Mouse (Mus musculus) cortical plate, adult 2 months (tissue): ENCODE data around the gene Usp54. TPM values are rescaled to one million over a fixed set of nuclear protein-coding genes. Genes with fewer than 3 reads are reported as not detected.
A peak's percentile ranks its signal among the peaks of the same experiment; 100 is the strongest.

Experiments used
- H3K27ac ChIP-seq: fragments of 200-500 bp; 2 replicates; pipeline ENCODE4 v1.5.1; 2012; ENCODE audit warnings: low read length, control low read depth, inconsistent platforms; ENCODE audit not compliant: insufficient read depth
- H3K4me1 ChIP-seq: fragments of 200-500 bp; 2 replicates; pipeline ENCODE4 v1.6.1; 2011; ENCODE audit warnings: low read length; ENCODE audit not compliant: control insufficient read depth, insufficient read depth
- H3K4me3 ChIP-seq: fragments of 200-500 bp; 2 replicates; pipeline ENCODE4 v1.5.1; 2011; ENCODE audit warnings: mild to moderate bottlenecking, low read length, control low read depth; ENCODE audit not compliant: insufficient read depth
- CTCF ChIP-seq: fragments of 200-500 bp; IDR thresholded peaks from 2 replicates; pipeline ENCODE4 v1.5.1; 2011; ENCODE audit warnings: mild to moderate bottlenecking, control low read depth, low read length; ENCODE audit not compliant: insufficient read depth; ENCODE audit errors: extremely low read depth
- POLR2A ChIP-seq: fragments of 200-500 bp; IDR thresholded peaks from 2 replicates; pipeline ENCODE4 v1.6.1; 2011; ENCODE audit warnings: mild to moderate bottlenecking, low read length, control low read depth; ENCODE audit not compliant: insufficient read depth; ENCODE audit errors: extremely low read depth
- polyA plus RNA-seq: library from polyadenylated mRNA; depleted of rRNA; stranded (reverse); fragments of >200 nt; gene quantifications from 2 replicates; pipeline ENCODE4 v1.2.3, GENCODE M21; 2012

Gene Usp54
- polyA plus RNA-seq, 1 experiment = 47.8 TPM

DNA sequence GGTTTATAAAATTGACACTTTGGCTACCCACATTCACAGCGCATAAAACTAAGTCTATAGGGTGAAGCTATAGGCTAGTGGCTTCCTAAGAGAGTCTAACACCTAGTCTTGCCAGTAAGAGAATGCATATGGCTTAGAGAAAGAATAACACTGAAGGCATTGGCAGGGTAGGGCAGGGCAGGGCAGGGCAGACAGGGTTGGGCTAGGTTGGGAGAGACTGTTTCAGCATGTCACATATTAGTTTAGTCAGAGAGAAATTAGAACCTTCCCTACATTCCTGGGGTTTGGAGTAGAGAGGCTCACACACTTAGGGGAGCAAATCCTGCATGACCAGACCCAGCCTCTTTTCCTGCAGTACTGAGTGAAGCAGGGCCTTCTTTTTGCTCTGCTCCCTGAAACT lies 26.6 kb upstream of the Usp54 start:
- H3K4me3 ChIP-seq = no peak overlapping the region
- no peaks in the 10 kb centered on the region for H3K4me1 ChIP-seq
- TF ChIP-seq POLR2A = no peak
- no peak for TF ChIP-seq CTCF
- no peak overlapping the region for H3K27ac ChIP-seq

DNA sequence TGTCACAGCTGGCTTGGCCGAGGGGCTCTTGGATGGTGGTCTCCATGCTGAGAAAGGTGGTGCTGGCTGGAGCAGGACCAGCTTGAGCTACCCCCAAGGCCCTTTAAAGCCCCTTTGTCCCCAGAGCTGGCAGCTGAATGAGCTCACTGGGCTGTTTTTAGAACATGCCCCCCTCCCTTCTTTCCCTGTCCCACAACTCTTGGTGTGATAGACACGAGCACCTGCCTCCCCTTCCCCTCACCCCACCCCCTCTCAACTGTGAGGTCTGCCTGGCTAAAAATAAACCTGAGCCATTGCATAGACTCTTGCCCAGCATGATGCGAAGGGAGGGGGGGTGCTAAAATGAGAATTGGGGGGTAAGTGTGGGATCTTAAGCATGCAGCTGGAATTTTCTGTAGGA lies 23.6 kb upstream of the Usp54 start:
- TF ChIP-seq CTCF (no peak), POLR2A (no peak)
- Histone ChIP-seq H3K4me1 (no peaks in the 10 kb centered on the region), H3K27ac (no peak overlapping the region), H3K4me3 (no peak overlapping the region)

DNA sequence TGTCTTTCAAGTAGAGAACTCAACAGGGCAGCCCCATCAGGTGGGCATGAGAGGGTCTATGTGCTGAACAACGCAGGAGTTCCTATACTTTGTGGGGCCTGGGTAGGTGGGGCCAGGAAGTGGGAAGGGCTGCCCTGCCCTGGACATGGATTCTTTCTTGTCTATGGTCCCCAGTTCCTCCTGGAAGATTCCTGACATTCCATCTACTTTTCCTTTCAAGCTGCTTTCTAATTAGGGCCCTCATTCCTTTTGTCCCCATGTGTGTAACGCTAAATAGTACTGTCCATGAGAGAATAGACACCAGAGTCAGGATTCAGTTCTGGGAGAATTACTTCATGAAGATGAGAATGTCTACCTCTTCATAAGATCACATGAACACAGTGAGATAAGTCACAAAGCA lies 22.7 kb upstream of the Usp54 start:
- Histone ChIP-seq H3K4me3 (no peak overlapping the region), H3K27ac (no peak overlapping the region), H3K4me1 (no peaks in the 10 kb centered on the region)
- TF ChIP-seq POLR2A = no peak

DNA sequence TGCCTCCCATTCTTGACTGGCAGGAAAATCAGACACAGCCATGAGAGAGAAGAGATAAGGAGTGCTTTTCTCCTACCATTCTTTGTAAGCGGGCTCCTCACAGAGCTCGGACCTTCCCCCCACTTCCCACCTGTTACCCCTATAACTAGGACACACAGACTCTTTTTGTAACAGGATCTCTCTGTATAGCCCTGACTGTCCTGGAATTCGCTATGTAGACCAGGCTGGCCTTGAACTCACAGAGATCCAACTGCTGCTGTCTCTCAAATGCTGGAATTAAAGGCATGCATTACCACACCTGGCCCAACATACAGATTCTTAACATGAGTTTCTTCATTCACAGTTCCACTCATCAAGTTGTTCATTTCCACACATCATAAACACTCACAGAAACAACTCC lies 21.9 kb upstream of the Usp54 start:
- Histone ChIP-seq H3K4me3 (no peak overlapping the region; the same call in 1 of the 2 replicates), H3K27ac (no peak overlapping the region), H3K4me1 (no peaks in the 10 kb centered on the region)
- TF ChIP-seq CTCF = no peak
- TF ChIP-seq POLR2A = no peak

DNA sequence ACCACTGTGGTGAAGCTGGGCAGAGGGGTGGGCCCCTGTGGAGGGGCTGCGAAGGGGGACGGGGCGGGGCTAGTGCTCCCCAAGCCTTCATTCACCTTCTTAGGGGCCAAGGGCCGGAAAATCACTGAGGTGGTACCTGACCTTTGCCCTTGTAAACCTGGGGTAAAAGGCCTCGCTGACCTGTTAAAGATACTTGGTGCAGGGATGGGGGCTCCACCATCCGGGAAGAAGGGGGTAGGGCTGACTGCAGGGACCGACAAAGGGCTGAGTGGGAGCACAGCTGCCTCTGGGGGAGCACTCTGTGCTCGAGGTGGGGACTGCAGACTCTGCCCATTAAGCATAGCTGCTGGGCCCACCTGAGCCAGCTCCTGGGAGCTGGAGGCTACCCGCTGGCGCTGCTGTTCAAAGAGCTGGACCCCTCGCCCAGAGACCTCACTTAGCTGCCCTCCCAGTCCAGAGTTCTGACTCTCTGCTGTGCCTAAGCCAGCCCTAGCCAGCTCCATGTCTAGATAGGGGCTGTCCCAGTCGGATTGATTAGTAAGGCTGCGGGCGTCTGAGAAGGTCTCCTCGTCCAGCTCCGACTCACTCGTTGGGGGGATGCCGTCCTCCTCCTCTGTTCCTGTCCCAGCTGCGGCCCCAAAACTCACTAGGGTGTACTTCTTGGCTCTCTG lies 20.9 kb upstream of the Usp54 start:
- Histone ChIP-seq H3K4me3 (peak overlapping the region; percentile 41), H3K27ac (no peak overlapping the region), H3K4me1 (no peaks in the 10 kb centered on the region)
- no peak for TF ChIP-seq POLR2A
- TF ChIP-seq CTCF = no peak

DNA sequence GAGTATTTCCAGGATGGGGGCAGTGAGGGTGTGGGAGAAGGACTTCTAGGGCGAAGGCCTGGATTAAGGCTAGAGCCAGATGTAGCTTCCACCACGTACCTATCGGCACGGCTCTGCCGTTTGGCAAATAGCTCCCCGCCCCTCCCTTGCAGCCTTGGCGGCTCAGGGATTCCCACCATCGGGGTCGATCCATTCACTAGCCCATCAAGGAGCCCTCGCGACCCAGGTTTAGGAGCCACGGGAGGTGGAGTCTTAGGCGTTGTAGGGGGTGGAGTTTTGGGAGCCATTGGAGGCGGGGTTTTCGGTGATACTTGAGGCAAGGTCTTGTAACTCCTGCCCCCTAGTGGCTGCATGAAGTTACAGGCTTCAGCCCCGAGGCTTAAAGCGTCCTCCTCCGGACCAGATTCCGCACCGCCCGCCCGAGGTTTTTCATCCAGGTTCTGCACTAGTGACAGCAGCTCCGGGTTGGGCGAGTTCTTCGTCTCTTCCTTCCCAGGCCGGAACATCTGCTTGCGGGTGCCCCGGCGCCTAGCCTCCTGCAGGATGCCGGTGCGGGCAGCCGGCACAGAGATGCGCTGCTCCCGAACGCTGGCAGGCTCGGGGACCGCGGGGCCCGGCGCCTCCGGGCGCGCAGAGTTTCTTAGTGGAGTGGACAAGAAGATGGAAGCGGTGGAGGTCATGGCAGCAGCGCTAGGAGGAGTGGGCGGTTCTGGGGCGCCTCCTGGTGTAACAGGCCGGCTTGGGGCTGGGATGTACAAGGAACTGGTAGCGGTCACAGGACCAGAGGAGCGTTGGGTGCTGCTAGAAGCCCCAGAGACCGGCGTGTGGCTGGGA lies 20.2 kb upstream of the Usp54 start:
- peak; percentile 81 for TF ChIP-seq CTCF
- peak; percentile 79 for TF ChIP-seq POLR2A
- peak overlapping the region; percentile 41 for H3K4me3 ChIP-seq
- no peaks in the 10 kb centered on the region for H3K4me1 ChIP-seq
- H3K27ac ChIP-seq = peak overlapping the region; percentile 58

DNA sequence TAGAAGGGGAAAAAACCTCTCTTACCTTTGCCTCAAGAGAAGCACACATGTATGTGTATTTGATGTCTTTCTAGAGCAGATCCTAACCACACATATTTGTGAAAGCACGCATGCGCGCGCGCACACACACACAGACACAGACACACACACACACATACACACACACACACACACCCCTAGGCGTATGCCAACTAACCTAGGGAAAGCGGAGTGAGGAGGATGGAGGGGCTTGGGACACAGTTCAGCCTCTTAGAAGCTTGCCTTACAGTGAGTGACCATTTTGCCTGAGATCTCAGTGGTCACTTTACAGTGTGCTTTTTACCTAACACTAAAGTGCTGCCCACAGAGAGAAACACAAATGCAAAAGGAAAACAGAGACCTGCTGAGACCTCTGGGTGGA lies 18.8 kb upstream of the Usp54 start:
- H3K4me1 ChIP-seq = no peaks in the 10 kb centered on the region
- no peak overlapping the region for H3K27ac ChIP-seq
- no peak overlapping the region for H3K4me3 ChIP-seq
- TF ChIP-seq CTCF = no peak
- TF ChIP-seq POLR2A = no peak

DNA sequence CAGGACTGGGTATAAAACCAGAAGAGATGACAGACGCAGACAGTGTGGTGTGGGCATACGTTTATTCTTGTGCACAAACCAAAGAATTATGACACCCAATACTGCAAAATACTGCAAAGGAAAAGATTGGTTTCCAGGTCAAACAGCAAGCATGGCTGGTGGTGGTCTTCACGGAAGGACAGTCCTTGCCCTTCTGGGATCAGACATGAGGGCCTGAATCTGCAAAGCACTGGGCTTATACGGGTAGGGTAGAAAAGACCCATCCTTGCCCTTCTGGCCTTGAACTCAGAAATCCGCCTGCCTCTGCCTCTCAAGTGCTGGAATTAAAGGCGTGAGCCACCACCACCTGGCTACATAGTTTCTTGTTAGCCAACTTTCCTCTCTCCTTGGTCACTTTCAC lies 18.0 kb upstream of the Usp54 start:
- no peak for TF ChIP-seq CTCF
- no peak for TF ChIP-seq POLR2A

DNA sequence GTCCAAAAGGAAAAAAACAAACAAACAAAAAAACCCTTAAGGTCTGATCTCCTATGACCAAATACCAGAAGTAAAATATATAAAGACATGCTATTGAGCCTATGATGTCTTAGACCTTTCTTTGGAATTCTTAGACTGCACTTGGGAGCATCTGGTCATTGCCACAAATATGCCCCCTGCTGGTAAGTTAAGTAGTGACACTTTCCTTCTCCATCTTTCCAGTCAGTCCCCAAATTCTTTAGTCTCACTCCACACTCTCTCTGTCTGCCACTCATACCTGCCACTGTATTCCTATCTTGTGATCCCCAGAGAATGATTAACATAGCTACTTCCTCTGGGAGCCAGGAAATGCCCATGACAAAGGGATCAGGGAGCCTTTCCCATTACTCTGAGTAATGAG lies 17.5 kb upstream of the Usp54 start:
- TF ChIP-seq CTCF (peak; percentile 60), POLR2A (no peak)

More for the DNA sequence above, 18.0 kb upstream of the Usp54 start:
- Histone ChIP-seq H3K4me3 (no peak overlapping the region), H3K27ac (no peak overlapping the region), H3K4me1 (no peaks in the 10 kb centered on the region)

DNA sequence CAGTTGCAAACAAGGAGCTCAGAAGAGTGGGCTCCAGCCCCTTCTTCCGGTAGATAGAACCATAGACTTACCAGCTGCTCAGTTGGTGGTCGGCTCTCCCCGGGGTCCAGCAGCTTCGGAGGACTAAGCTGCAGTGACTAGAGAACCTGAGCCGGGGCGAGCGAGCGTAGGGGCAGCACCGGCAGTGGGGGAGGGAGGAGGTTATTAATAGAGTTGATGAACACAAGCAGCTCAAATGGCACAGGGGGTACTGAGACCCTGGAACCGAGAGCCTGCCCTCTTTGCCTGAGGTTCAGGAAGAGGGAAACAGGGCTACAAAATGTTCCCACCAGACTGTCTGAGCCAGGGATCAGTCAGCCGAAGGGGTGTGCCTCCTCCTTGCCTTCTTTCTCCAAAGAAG lies 15.5 kb upstream of the Usp54 start, which contains the start of gene Myoz1:
Gene Myoz1, minus strand, starts transcription at position 180 of the 400 bp plus-strand sequence.
- no peak within 1 kb of the TSS for H3K27ac ChIP-seq
- H3K4me3 ChIP-seq = no peak within 1 kb of the TSS
- TF ChIP-seq CTCF (no peak), POLR2A (no peak)
- H3K4me1 ChIP-seq = no peaks in the 10 kb centered on the region

More for the DNA sequence above, 17.5 kb upstream of the Usp54 start:
- Histone ChIP-seq H3K27ac (no peak overlapping the region), H3K4me3 (no peak overlapping the region), H3K4me1 (no peaks in the 10 kb centered on the region)
